8 mouse cellular contexts compared by ENCODE assay signal in genomic region chr16:24434531-24435114, GRCm38 (mm10). TPM values are rescaled to one million over a fixed set of nuclear protein-coding genes. Genes with fewer than 3 reads are reported as not detected.
DNase-seq lines count a peak whose midpoint lies in the region; ATAC-seq and TF ChIP-seq lines count a peak whose summit lies in the region.

No protein-coding gene starts in this region.

- no peak for DNase-seq in lung, postnatal 0 days (ENCODE audit: low spot score)
- no peak for DNase-seq in lung, postnatal 36 days
- DNase-seq in cerebellum, adult 18-20 months, result peak; percentile 51 to 65
- DNase-seq in heart, adult 8-10 months (ENCODE audit: low spot score), result peak; percentile 41
- DNase-seq in kidney, postnatal 0 days (ENCODE audit: low spot score), result no peak
- no peak for DNase-seq in stomach, postnatal 0 days (ENCODE audit: low spot score)
- no peak for DNase-seq in right cerebral cortex, postnatal 36 days (ENCODE audit: low spot score in 2 of 2)

- H3K4me1 ChIP-seq in lung, postnatal 0 days (ENCODE audit: insufficient read depth, low read depth, low read length), result peaks cover 26% of the 10 kb centered on the region; the same call in 1 of the 2 replicates
- peaks cover 33% of the 10 kb centered on the region for H3K4me1 ChIP-seq in kidney, postnatal 0 days (replicated peaks; ENCODE audit: insufficient read depth, low read length)
- no peaks in the 10 kb centered on the region; the same call in 1 of the 2 replicates for H3K4me1 ChIP-seq in stomach, postnatal 0 days (replicated peaks; ENCODE audit: control insufficient read depth, insufficient read depth)

- no peak for TF ChIP-seq CTCF in lung, postnatal 0 days (IDR thresholded peaks at IDR 0.05)
- TF ChIP-seq CTCF in kidney, postnatal 0 days (IDR thresholded peaks at IDR 0.05; ENCODE audit: low read depth), result no peak
- no peak for TF ChIP-seq CTCF in stomach, postnatal 0 days (IDR thresholded peaks at IDR 0.05; ENCODE audit: low read depth)

- no peak overlapping the region for H3K4me3 ChIP-seq in lung, postnatal 0 days (ENCODE audit: low read depth, low read length)
- H3K4me3 ChIP-seq in kidney, postnatal 0 days (replicated peaks; ENCODE audit: low read depth, low read length), result no peak overlapping the region
- no peak overlapping the region for H3K4me3 ChIP-seq in stomach, postnatal 0 days (ENCODE audit: low read depth, low read length)

- 38% methylated on average over 7 of the region's 7 CpGs for WGBS in lung, postnatal 0 days
- WGBS in kidney, postnatal 0 days, result 40% methylated on average over 7 of the region's 7 CpGs
- WGBS in stomach, postnatal 0 days, result 50% methylated on average over 7 of the region's 7 CpGs

- no peaks in the 10 kb centered on the region for H3K9me3 ChIP-seq in lung, postnatal 0 days (ENCODE audit: low read length)
- H3K9me3 ChIP-seq in kidney, postnatal 0 days (replicated peaks; ENCODE audit: low read length), result no peaks in the 10 kb centered on the region
- no peaks in the 10 kb centered on the region for H3K9me3 ChIP-seq in stomach, postnatal 0 days (ENCODE audit: control insufficient read depth, low read length)

- TF ChIP-seq EP300 in lung, postnatal 0 days (IDR thresholded peaks at IDR 0.05), result no peak
- TF ChIP-seq EP300 in stomach, postnatal 0 days (optimal IDR thresholded peaks at IDR 0.05), result no peak

- peak overlapping the region; percentile 2; the same call in 1 of the 2 replicates for H3K27ac ChIP-seq in lung, postnatal 0 days (ENCODE audit: low read length)
- H3K27ac ChIP-seq in kidney, postnatal 0 days, result peak overlapping the region; percentile 63
- peak overlapping the region; percentile 61 for H3K27ac ChIP-seq in stomach, postnatal 0 days (replicated peaks)

- no peaks in the 10 kb centered on the region for H3K27me3 ChIP-seq in lung, postnatal 0 days (replicated peaks; ENCODE audit: insufficient read depth, low read length)
- no peaks in the 10 kb centered on the region for H3K27me3 ChIP-seq in kidney, postnatal 0 days (ENCODE audit: insufficient read depth, low read length)
- no peaks in the 10 kb centered on the region for H3K27me3 ChIP-seq in stomach, postnatal 0 days (ENCODE audit: control insufficient read depth, insufficient read depth, low read length)

- H3K4me2 ChIP-seq in lung, postnatal 0 days (replicated peaks; ENCODE audit: low read depth, low read length), result no peak overlapping the region
- no peak overlapping the region for H3K4me2 ChIP-seq in kidney, postnatal 0 days (ENCODE audit: low read length)
- H3K4me2 ChIP-seq in stomach, postnatal 0 days (replicated peaks; ENCODE audit: low read depth), result no peak overlapping the region

- no peaks in the 10 kb centered on the region for H3K36me3 ChIP-seq in lung, postnatal 0 days (ENCODE audit: insufficient read depth, low read length)
- no peaks in the 10 kb centered on the region for H3K36me3 ChIP-seq in kidney, postnatal 0 days (ENCODE audit: insufficient read depth, low read length)
- no peaks in the 10 kb centered on the region for H3K36me3 ChIP-seq in stomach, postnatal 0 days (ENCODE audit: control insufficient read depth, insufficient read depth, low read length)

- no peak overlapping the region for H3K9ac ChIP-seq in lung, postnatal 0 days (replicated peaks; ENCODE audit: low read depth)
- H3K9ac ChIP-seq in kidney, postnatal 0 days (ENCODE audit: low read depth, low read length), result no peak overlapping the region; the same call in 1 of the 2 replicates
- H3K9ac ChIP-seq in stomach, postnatal 0 days (ENCODE audit: low read length), result no peak overlapping the region

- ATAC-seq in lung, postnatal 0 days, result no peak
- ATAC-seq in kidney, postnatal 0 days (replicated peaks; ENCODE audit: low FRiP score, low read depth), result peak; percentile 36; the same call in 1 of the 2 replicates
- 0 out of 2 replicates have a peak, but pooled peaks have one; percentile 6 for ATAC-seq in stomach, postnatal 0 days (ENCODE audit: low FRiP score, low TSS enrichment)
- ATAC-seq in granulocyte monocyte progenitor cell, adult 5-6 weeks (replicated peaks; ENCODE audit: poor library complexity, severe bottlenecking), result no peak

RNA-seq across cellular contexts. Expression of gene Lpp, which starts 41.3 kb away (rescaled TPM):
- polyA plus RNA-seq in lung, postnatal 0 days (2015; fragmentation: Nextera tagmentation; extraction: Ambion mirVana), result 36.8 and 42.7 TPM in 2 replicates
- total RNA-seq in heart, adult 8-10 months (2022), result 10 to 100 TPM; 21.5 to 24.7 (median 23.3) TPM
- polyA plus RNA-seq in kidney, postnatal 0 days (2015; fragmentation: Nextera tagmentation; extraction: Ambion mirVana), result 32.9 and 39.5 TPM in 2 replicates
- polyA plus RNA-seq in stomach, postnatal 0 days (2015; fragmentation: Nextera tagmentation; extraction: Ambion mirVana), result 49.8 and 51.3 TPM in 2 replicates
- 3.5 and 4.9 TPM in 2 replicates for total RNA-seq in granulocyte monocyte progenitor cell, adult 5-6 weeks (2014; fragmentation: Nextera tagmentation)
- 1.9 and 3.2 TPM in 2 replicates for total RNA-seq in granulocyte monocyte progenitor cell, adult 5-6 weeks (2017)

Comparison
In these comparisons a context has a peak if more than half of its experiments do, and no peak if none do; other contexts are left out.
1. ATAC-seq: peak in kidney, postnatal 0 days (single experiment) and stomach, postnatal 0 days (single experiment); none in lung, postnatal 0 days (single experiment) and granulocyte monocyte progenitor cell, adult 5-6 weeks (single experiment).
2. DNase-seq: peak in cerebellum, adult 18-20 months (2 of 2) and heart, adult 8-10 months (single experiment); none in lung, postnatal 0 days (single experiment), lung, postnatal 36 days (single experiment), kidney, postnatal 0 days (single experiment), stomach, postnatal 0 days (single experiment) and right cerebral cortex, postnatal 36 days (0 of 2).
3. H3K27ac ChIP-seq: peak in every context shown above with its lines; median percentile 63 in kidney, postnatal 0 days; 61 in stomach, postnatal 0 days; 2 in lung, postnatal 0 days.